Mouse (Mus musculus) erythroblast, embryonic 14.5 days (primary cell): ENCODE results near the gene Exoc3l.

Source experiments
- GATA1 ChIP-seq: IDR thresholded peaks from 2 replicates; pipeline ENCODE4 v1.6.1; 2012; ENCODE audit warnings: low read length, inconsistent platforms, mixed read lengths
- TAL1 ChIP-seq: IDR thresholded peaks from 3 replicates; pipeline ENCODE4 v1.6.1; 2012; ENCODE audit warnings: low read length, inconsistent platforms, mixed read lengths

- TF ChIP-seq GATA1 = no peak
- TF ChIP-seq TAL1 = no peak
Measured at GRCm38 (mm10) chr8:105276292-105277120, 19.4 kb downstream of the Exoc3l start.
